7 mouse cellular contexts compared by ENCODE assay signal in the genomic region with DNA sequence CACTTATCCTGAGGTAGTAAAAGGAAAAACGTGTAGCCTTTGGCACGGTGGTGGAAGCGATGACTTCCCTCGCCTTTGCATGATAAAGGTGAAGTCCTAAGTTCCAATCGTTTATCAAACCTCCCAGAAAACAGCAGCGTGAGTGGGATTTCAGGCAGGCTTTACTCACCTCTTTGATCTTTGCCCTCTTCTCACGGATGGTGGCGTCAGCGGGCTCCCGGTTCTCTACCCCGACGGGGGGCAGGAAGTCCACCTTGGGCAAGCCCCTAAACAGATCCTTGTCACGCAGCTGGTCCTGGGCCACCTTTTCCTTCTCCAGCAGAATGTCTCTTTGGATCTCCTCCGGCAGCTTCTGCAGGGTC. TPM values are rescaled to one million over a fixed set of nuclear protein-coding genes. Genes with fewer than 3 reads are reported as not detected.
A peak's percentile ranks its signal among the peaks of the same experiment; 100 is the strongest.
DNase-seq lines count a peak whose midpoint lies in the region; ATAC-seq lines count a peak whose summit lies in the region.

No protein-coding gene starts in this region.

- ATAC-seq in hindbrain, embryonic 12.5 days (ENCODE audit: low FRiP score), result no peak
- ATAC-seq in liver, embryonic 15.5 days (ENCODE audit: insufficient read depth), result peak; percentile 4; the same call in 1 of the 2 replicates
- ATAC-seq in stomach, embryonic 16.5 days (ENCODE audit: insufficient read depth, low FRiP score), result no peak

- H3K4me1 ChIP-seq in embryonic facial prominence, embryonic 10.5 days, result peaks cover 21% of the 10 kb centered on the region
- H3K4me1 ChIP-seq in hindbrain, embryonic 12.5 days, result peaks cover 10% of the 10 kb centered on the region
- peaks cover 49% of the 10 kb centered on the region for H3K4me1 ChIP-seq in liver, embryonic 15.5 days (replicated peaks)
- peaks cover 28% of the 10 kb centered on the region for H3K4me1 ChIP-seq in stomach, embryonic 16.5 days (ENCODE audit: control insufficient read depth, insufficient read depth, low read length)

- H3K9ac ChIP-seq in hindbrain, embryonic 12.5 days, result peak overlapping the region; percentile 55
- H3K9ac ChIP-seq in liver, embryonic 15.5 days, result peak overlapping the region; percentile 99
- peak overlapping the region; percentile 91 for H3K9ac ChIP-seq in stomach, embryonic 16.5 days (ENCODE audit: low read length)

- H3K27me3 ChIP-seq in embryonic facial prominence, embryonic 10.5 days (replicated peaks; ENCODE audit: low read depth, poor library complexity, severe bottlenecking), result peaks cover 23% of the 10 kb centered on the region
- peaks cover 7% of the 10 kb centered on the region for H3K27me3 ChIP-seq in hindbrain, embryonic 12.5 days
- peaks cover 12% of the 10 kb centered on the region for H3K27me3 ChIP-seq in liver, embryonic 15.5 days
- no peaks in the 10 kb centered on the region for H3K27me3 ChIP-seq in stomach, embryonic 16.5 days (ENCODE audit: control insufficient read depth, insufficient read depth, low read length)

- peak overlapping the region; percentile 78 for H3K27ac ChIP-seq in embryonic facial prominence, embryonic 10.5 days (replicated peaks)
- H3K27ac ChIP-seq in hindbrain, embryonic 12.5 days, result no peak overlapping the region
- peak overlapping the region; percentile 86 for H3K27ac ChIP-seq in liver, embryonic 15.5 days (replicated peaks)
- peak overlapping the region; percentile 68 for H3K27ac ChIP-seq in stomach, embryonic 16.5 days (ENCODE audit: low read length)

- peak overlapping the region; percentile 99 for H3K4me2 ChIP-seq in hindbrain, embryonic 12.5 days (replicated peaks)
- peak overlapping the region; percentile 94 for H3K4me2 ChIP-seq in liver, embryonic 15.5 days
- peak overlapping the region; percentile 90 for H3K4me2 ChIP-seq in stomach, embryonic 16.5 days (ENCODE audit: low read depth, low read length)

- no peaks in the 10 kb centered on the region for H3K9me3 ChIP-seq in embryonic facial prominence, embryonic 10.5 days
- H3K9me3 ChIP-seq in hindbrain, embryonic 12.5 days (replicated peaks), result no peaks in the 10 kb centered on the region
- H3K9me3 ChIP-seq in liver, embryonic 15.5 days (replicated peaks), result no peaks in the 10 kb centered on the region
- H3K9me3 ChIP-seq in stomach, embryonic 16.5 days (replicated peaks; ENCODE audit: control insufficient read depth, low read length), result no peaks in the 10 kb centered on the region

- 1% methylated on average over 14 of the region's 14 CpGs for WGBS in embryonic facial prominence, embryonic 10.5 days
- 2% methylated on average over 14 of the region's 14 CpGs for WGBS in hindbrain, embryonic 12.5 days
- WGBS in liver, embryonic 15.5 days (ENCODE audit: insufficient replicate concordance), result under 1% methylated on average over 14 of the region's 14 CpGs
- WGBS in stomach, embryonic 16.5 days, result 3% methylated on average over 14 of the region's 14 CpGs

- peak overlapping the region; percentile 84 for H3K4me3 ChIP-seq in embryonic facial prominence, embryonic 10.5 days
- peak overlapping the region; percentile 70 for H3K4me3 ChIP-seq in hindbrain, embryonic 12.5 days
- H3K4me3 ChIP-seq in liver, embryonic 15.5 days (replicated peaks), result peak overlapping the region; percentile 100
- H3K4me3 ChIP-seq in stomach, embryonic 16.5 days (replicated peaks; ENCODE audit: low read length), result peak overlapping the region; percentile 75

- H3K36me3 ChIP-seq in embryonic facial prominence, embryonic 10.5 days (replicated peaks), result no peaks in the 10 kb centered on the region
- no peaks in the 10 kb centered on the region for H3K36me3 ChIP-seq in hindbrain, embryonic 12.5 days
- peaks cover 28% of the 10 kb centered on the region for H3K36me3 ChIP-seq in liver, embryonic 15.5 days (replicated peaks)
- H3K36me3 ChIP-seq in stomach, embryonic 16.5 days (ENCODE audit: control insufficient read depth, insufficient read depth, low read length), result no peaks in the 10 kb centered on the region

- peak; percentile 49 to 57 for DNase-seq in spleen, adult 18-20 months
- DNase-seq in spleen, adult 12 weeks (ENCODE audit: low spot score), result no peak
- DNase-seq in embryonic facial prominence, embryonic 10.5 days (ENCODE audit: low spot score), result no peak
- DNase-seq in cerebellum, adult 9-11 months, result no peak

RNA-seq across cellular contexts. Expression of a gene that starts 2.2 kb away (rescaled TPM):
- polyA plus RNA-seq in embryonic facial prominence, embryonic 10.5 days (2016; fragmentation: Nextera tagmentation; extraction: Ambion mirVana), result 1.7 and 1.9 TPM in 2 replicates
- 5.3 and 6.4 TPM in 2 replicates for polyA plus RNA-seq in hindbrain, embryonic 12.5 days (2016; fragmentation: Nextera tagmentation; extraction: Ambion mirVana)
- 12.0 and 14.4 TPM in 2 replicates for polyA plus RNA-seq in liver, embryonic 15.5 days (2015; fragmentation: Nextera tagmentation; extraction: Ambion mirVana)
- 7.7 and 9.9 TPM in 2 replicates for polyA plus RNA-seq in stomach, embryonic 16.5 days (2015; fragmentation: Nextera tagmentation; extraction: Ambion mirVana)

Comparison
In these comparisons a context has a peak if more than half of its experiments do, and no peak if none do; other contexts are left out.
1. DNase-seq: peak in spleen, adult 18-20 months (2 of 2); none in spleen, adult 12 weeks (single experiment), embryonic facial prominence, embryonic 10.5 days (single experiment) and cerebellum, adult 9-11 months (single experiment).
2. Peak in every context shown above with its lines, with median percentiles within 50 percentile points of each other: H3K4me3 ChIP-seq, H3K4me2 ChIP-seq and H3K9ac ChIP-seq.